Mouse (Mus musculus) lung, postnatal 0 days (tissue): ENCODE measurements around the gene Sergef.

ENCODE experiments used
- CTCF ChIP-seq: IDR thresholded peaks from 2 replicates; pipeline ENCODE4 v1.5.1; 2016; ENCODE audit warnings: antibody characterized with exemption, mild to moderate bottlenecking
- EP300 ChIP-seq: IDR thresholded peaks from 2 replicates; pipeline ENCODE4 v1.6.1; 2016; ENCODE audit warnings: antibody characterized with exemption, mild to moderate bottlenecking, control low read depth

DNA sequence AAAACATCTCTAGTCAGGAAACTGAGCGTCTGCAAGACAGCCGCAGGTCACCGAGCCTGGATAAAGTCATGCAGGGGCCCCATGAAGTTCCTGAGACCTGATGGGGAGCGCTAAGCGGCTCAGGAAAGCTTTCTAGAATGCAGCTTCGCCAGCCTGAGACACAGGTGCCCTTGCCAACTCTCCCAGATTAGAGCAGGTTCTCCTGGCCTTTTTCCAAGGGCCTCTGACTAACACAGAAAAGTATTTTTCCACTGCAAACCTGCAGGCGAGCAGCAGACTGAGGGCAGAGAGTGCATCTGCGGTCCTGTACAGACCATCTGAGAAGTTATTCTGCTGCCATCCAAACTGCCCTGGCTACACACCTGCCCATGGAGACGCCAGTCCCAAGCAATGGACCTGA, 27.6 kb downstream of the Sergef start:
- no peak for TF ChIP-seq CTCF
- TF ChIP-seq EP300, result no peak
